Mouse (Mus musculus): ENCODE results near the gene Mtrf1. TPM values are rescaled to one million over a fixed set of nuclear protein-coding genes. Genes with fewer than 3 reads are reported as not detected.
A peak's percentile ranks its signal among the peaks of the same experiment; 100 is the strongest.

Mtrf1 gene
- polyA plus RNA-seq, 1 experiment from 2014 or later, result 8.3 TPM

DNA sequence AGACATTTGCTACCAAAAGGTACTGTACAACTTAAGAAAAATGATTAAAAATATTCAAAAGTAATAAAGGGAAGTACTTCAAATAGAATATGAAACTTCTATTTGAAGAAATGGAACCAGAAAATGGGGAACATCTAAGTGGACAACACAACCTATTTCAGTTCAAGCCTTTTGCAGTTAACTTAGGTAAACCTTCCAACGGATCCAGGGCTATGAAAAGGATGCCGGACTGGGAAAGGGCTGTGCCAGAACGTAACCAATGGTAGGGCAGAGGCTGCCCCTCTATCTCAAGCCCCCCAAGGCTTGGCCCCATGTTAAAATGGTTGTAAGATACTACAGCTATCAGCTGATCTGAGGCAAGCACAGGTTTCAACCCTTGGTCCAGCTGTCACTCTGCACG, 63.4 kb downstream of the Mtrf1 start:
- peaks cover 53% of the 10 kb centered on the region for H3K36me3 ChIP-seq (ENCODE audit: control insufficient read depth, insufficient read depth, low read length)
- no peak overlapping the region for H3K9ac ChIP-seq (ENCODE audit: low read depth, low read length)
- no peak overlapping the region for H3K4me2 ChIP-seq (ENCODE audit: low read depth, low read length)
- no peaks in the 10 kb centered on the region for H3K9me3 ChIP-seq (ENCODE audit: control insufficient read depth, low read length)
- no peak for ATAC-seq (ENCODE audit: low read depth)
- DNase-seq (ENCODE audit: low spot score), result no peak
- no peak overlapping the region for H3K4me3 ChIP-seq (ENCODE audit: low read depth, low read length)
- WGBS, result 95% methylated on average over 4 of the region's 4 CpGs
- no peaks in the 10 kb centered on the region for H3K27me3 ChIP-seq (replicated peaks; ENCODE audit: control insufficient read depth, insufficient read depth, low read length)
- no peaks in the 10 kb centered on the region for H3K4me1 ChIP-seq (ENCODE audit: control insufficient read depth, insufficient read depth, low read length)
- H3K27ac ChIP-seq (replicated peaks; ENCODE audit: low read depth, low read length), result no peak overlapping the region

DNA sequence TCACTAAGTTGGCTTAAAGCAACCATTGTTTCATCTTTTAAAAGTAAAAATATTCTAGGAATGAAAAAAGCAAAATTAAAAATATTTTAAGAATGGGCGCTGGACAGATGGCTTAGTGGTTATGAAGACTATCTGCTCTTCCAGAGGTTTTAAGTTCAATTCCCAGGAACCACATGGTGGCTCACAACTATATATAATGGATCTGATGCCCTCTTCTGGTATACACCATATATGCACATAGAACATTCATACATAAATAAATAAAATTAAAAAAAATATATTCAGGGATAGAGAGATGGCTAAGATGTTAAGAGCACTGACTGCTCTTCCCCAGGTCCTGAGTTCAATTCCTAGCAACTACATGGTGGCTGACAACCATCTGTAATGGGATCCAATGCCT, 68.1 kb downstream of the Mtrf1 start:
- peaks cover 86% of the 10 kb centered on the region for H3K36me3 ChIP-seq (ENCODE audit: control insufficient read depth, insufficient read depth, low read length)

DNA sequence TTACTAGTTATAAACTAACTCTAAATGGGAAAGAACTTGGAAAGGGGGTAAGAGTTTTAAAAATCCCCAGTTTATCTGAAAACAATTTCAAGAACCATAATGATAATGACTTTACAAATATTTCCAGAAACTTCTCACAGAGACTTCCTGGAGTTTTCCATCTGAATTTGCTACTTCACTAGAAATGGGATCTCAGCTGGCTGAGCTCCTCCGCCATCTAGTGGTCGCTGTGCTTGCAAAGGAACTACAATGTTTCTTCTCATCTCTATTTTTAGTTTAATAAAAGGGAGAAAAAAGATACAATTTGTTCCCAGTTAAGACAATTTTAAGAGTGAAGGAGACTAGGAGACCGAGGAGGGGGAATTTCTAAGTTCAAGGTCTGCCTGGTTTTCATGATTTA, 70.0 kb downstream of the Mtrf1 start:
- WGBS, result 18% methylated on average over 3 of the region's 3 CpGs
- peak; percentile 74 for DNase-seq (ENCODE audit: low spot score)
- Histone ChIP-seq H3K9me3 (ENCODE audit: control insufficient read depth, low read length) (no peaks in the 10 kb centered on the region), H3K27me3 (replicated peaks; ENCODE audit: control insufficient read depth, insufficient read depth, low read length) (no peaks in the 10 kb centered on the region), H3K4me2 (ENCODE audit: low read depth, low read length) (no peak overlapping the region), H3K4me3 (ENCODE audit: low read depth, low read length) (no peak overlapping the region), H3K9ac (ENCODE audit: low read depth, low read length) (no peak overlapping the region), H3K4me1 (ENCODE audit: control insufficient read depth, insufficient read depth, low read length) (no peaks in the 10 kb centered on the region), H3K36me3 (ENCODE audit: control insufficient read depth, insufficient read depth, low read length) (peaks cover 89% of the 10 kb centered on the region), H3K27ac (replicated peaks; ENCODE audit: low read depth, low read length) (no peak overlapping the region)
- ATAC-seq (ENCODE audit: low read depth), result no peak

More for the DNA sequence above, 68.1 kb downstream of the Mtrf1 start:
- no peaks in the 10 kb centered on the region for H3K4me1 ChIP-seq (ENCODE audit: control insufficient read depth, insufficient read depth, low read length)
- H3K27me3 ChIP-seq (replicated peaks; ENCODE audit: control insufficient read depth, insufficient read depth, low read length), result no peaks in the 10 kb centered on the region
- DNase-seq (ENCODE audit: low spot score), result no peak
- no peak overlapping the region for H3K4me3 ChIP-seq (ENCODE audit: low read depth, low read length)
- H3K9me3 ChIP-seq (ENCODE audit: control insufficient read depth, low read length), result no peaks in the 10 kb centered on the region
- H3K9ac ChIP-seq (ENCODE audit: low read depth, low read length), result no peak overlapping the region
- no peak overlapping the region for H3K4me2 ChIP-seq (ENCODE audit: low read depth, low read length)
- no peak overlapping the region for H3K27ac ChIP-seq (replicated peaks; ENCODE audit: low read depth, low read length)
- ATAC-seq (ENCODE audit: low read depth), result no peak
- WGBS, result 93% methylated on average over 1 of the region's 1 CpGs

Other genes starting within 250 kb of the Mtrf1 start
- not detected in 2 replicates for gene Zfp957, start 150.4 kb upstream of the Mtrf1 start, polyA plus RNA-seq (2014; fragmentation: Nextera tagmentation; extraction: Ambion mirVana)
- gene Rgcc, start 96.1 kb upstream of the Mtrf1 start, polyA plus RNA-seq (2014; fragmentation: Nextera tagmentation; extraction: Ambion mirVana), result 74.8 and 89.5 TPM in 2 replicates
- gene Naa16, start 7.0 kb upstream of the Mtrf1 start, polyA plus RNA-seq (2014; fragmentation: Nextera tagmentation; extraction: Ambion mirVana), result 30.2 and 34.2 TPM in 2 replicates
- 13.8 and 15.4 TPM in 2 replicates for gene Kbtbd7, start 28.7 kb downstream of the Mtrf1 start, polyA plus RNA-seq (2014; fragmentation: Nextera tagmentation; extraction: Ambion mirVana)
- 2.4 TPM in 2 replicates for gene Kbtbd6, start 54.1 kb downstream of the Mtrf1 start, polyA plus RNA-seq (2014; fragmentation: Nextera tagmentation; extraction: Ambion mirVana)
- 12.7 and 13.6 TPM in 2 replicates for gene Elf1, start 83.4 kb downstream of the Mtrf1 start, polyA plus RNA-seq (2014; fragmentation: Nextera tagmentation; extraction: Ambion mirVana)
- gene Wbp4, start 83.7 kb downstream of the Mtrf1 start, polyA plus RNA-seq (2014; fragmentation: Nextera tagmentation; extraction: Ambion mirVana), result 39.6 and 46.0 TPM in 2 replicates
- gene Sugt1, start 189.9 kb downstream of the Mtrf1 start, polyA plus RNA-seq (2014; fragmentation: Nextera tagmentation; extraction: Ambion mirVana), result 124 and 130 TPM in 2 replicates